Mouse (Mus musculus) forebrain, embryonic 13.5 days (tissue): ENCODE measurements around the gene Gm28961. TPM values are rescaled to one million over a fixed set of nuclear protein-coding genes. Genes with fewer than 3 reads are reported as not detected.
"Not testable (repeated sequence)": the region's sequence is repeated elsewhere in the genome, so short reads cannot be mapped to it uniquely, and the experiment has no call there.

ENCODE experiments used
- ATAC-seq: fragments of 200-750 bp; cut with Nextera tagmentation; 2 replicates; pipeline ENCODE4 v1.8.0; 2017
- H3K27ac ChIP-seq: fragments of 300-500 bp; sonication (generic); 2 replicates; pipeline ENCODE4 v1.5.1; 2015; ENCODE audit warnings: inconsistent platforms, mild to moderate bottlenecking, moderate library complexity
- H3K27me3 ChIP-seq: fragments of 300-500 bp; sonication (generic); 2 replicates; pipeline ENCODE4 v1.6.1; 2015; ENCODE audit warnings: mild to moderate bottlenecking, inconsistent platforms
- H3K36me3 ChIP-seq: fragments of 300-500 bp; sonication (generic); 2 replicates; pipeline ENCODE4 v1.6.1; 2015; ENCODE audit warnings: mild to moderate bottlenecking, inconsistent platforms; ENCODE audit not compliant: poor library complexity, severe bottlenecking
- H3K4me1 ChIP-seq: fragments of 300-500 bp; sonication (generic); 2 replicates; pipeline ENCODE4 v1.6.1; 2015; ENCODE audit warnings: inconsistent platforms
- H3K4me2 ChIP-seq: fragments of 300-500 bp; sonication (generic); 2 replicates; pipeline ENCODE4 v1.6.1; 2015; ENCODE audit warnings: inconsistent platforms, mild to moderate bottlenecking, moderate library complexity
- H3K4me3 ChIP-seq: fragments of 300-500 bp; sonication (generic); 2 replicates; pipeline ENCODE4 v1.5.1; 2015; ENCODE audit warnings: mild to moderate bottlenecking, inconsistent platforms
- H3K9ac ChIP-seq: fragments of 300-500 bp; sonication (generic); 2 replicates; pipeline ENCODE4 v1.6.1; 2015; ENCODE audit warnings: mild to moderate bottlenecking, inconsistent platforms
- H3K9me3 ChIP-seq: fragments of 300-500 bp; sonication (generic); replicated peaks from 2 replicates; pipeline ENCODE4 v1.6.1; 2016; ENCODE audit warnings: inconsistent platforms
- WGBS: fragments of 180-500 bp; shearing (Covaris S2); methylation state at CpG from one replicate; pipeline ENCODE4 v1.1.7; 2015; 5-methylcytosine and 5-hydroxymethylcytosine counted together
- polyA plus RNA-seq: library from polyadenylated mRNA; unstranded; fragments of >200 nt; fragmentation: Nextera tagmentation; extraction: Ambion mirVana; gene quantifications from 2 replicates; pipeline ENCODE4 v1.2.1, GENCODE M21; 2015

The Gm28961 gene
- not detected in 2 replicates for polyA plus RNA-seq

GRCm38 (mm10) chrY:57705397-57705796, at the start of gene Gm28961:
Gene Gm28961, plus strand, starts transcription at chrY:57705697.
- no CpG with 5 or more reads among the region's 6 CpGs for WGBS
- H3K27ac ChIP-seq, H3K4me3 ChIP-seq, H3K4me2 ChIP-seq, H3K4me1 ChIP-seq, H3K36me3 ChIP-seq, H3K9me3 ChIP-seq, H3K27me3 ChIP-seq, H3K9ac ChIP-seq, ATAC-seq: not testable (repeated sequence)

Other genes with a start within 250 kb of the Gm28961 start
- not detected in 2 replicates for gene Gm21943, start 172.0 kb upstream of the Gm28961 start, polyA plus RNA-seq